Mouse (Mus musculus) liver, adult 2 months (tissue): ENCODE results near the gene Cd68.

Experiments used
- CTCF ChIP-seq: fragments of 200-500 bp; IDR thresholded peaks from 2 replicates; pipeline ENCODE4 v1.5.1; 2011; ENCODE audit warnings: low read depth, low read length, control low read depth
- POLR2A ChIP-seq: fragments of 200-500 bp; IDR thresholded peaks from 2 replicates; pipeline ENCODE4 v1.6.1; 2011; ENCODE audit warnings: low read length, control low read depth; ENCODE audit not compliant: insufficient read depth; ENCODE audit errors: extremely low read depth

DNA sequence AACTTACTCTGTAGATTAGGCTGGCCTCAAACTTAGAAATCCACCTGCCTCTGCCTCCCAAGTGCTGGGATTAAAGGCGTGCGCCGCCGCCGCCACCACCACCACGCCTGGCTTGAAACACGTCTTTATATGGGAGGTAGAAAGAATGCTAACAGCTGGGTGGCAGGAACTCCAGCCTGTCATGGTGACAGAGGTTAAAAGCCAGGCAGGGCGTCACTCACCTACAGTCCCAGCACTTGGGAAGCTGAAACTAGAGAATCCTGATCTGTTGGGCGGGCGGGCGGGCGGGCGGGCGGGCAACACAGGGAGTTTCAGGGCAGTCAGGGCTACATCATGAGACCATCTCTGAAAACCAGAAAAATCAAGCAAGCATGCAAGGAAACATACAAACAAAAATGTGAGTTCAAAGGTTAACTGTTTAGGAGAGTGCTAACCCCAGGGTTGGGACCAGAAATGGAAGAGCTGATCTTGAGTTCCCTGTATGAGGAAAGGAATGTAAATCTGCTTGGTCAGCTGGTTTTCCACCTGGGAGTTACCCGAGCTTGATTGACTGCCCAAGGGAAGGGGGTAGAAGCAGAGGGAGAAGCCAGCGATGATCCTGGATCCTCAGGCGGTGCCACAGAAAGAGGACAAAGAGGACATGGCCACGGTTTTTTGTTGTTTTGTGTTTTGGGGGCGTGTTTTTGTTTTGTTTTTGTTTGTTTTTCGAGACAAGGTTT is 47.2 kb upstream of the Cd68 start:
- TF ChIP-seq CTCF (no peak), POLR2A (no peak)
